Mouse (Mus musculus): ENCODE results near the gene Psmb6. TPM values are rescaled to one million over a fixed set of nuclear protein-coding genes. Genes with fewer than 3 reads are reported as not detected.
A peak's percentile ranks its signal among the peaks of the same experiment; 100 is the strongest.

Gene Psmb6
- 775 and 820 TPM in 2 replicates for polyA plus RNA-seq (2015; fragmentation: Nextera tagmentation; extraction: Ambion mirVana)

GRCm38 (mm10) chr11:70525184-70525678 lies at the start of gene Psmb6:
Gene Psmb6, plus strand, starts transcription at chr11:70525367.
- under 1% methylated on average over 25 of the region's 26 CpGs for WGBS
- no peaks in the 10 kb centered on the region for H3K9me3 ChIP-seq (ENCODE audit: control insufficient read depth, low read length)
- ATAC-seq = peak; percentile 96
- H3K36me3 ChIP-seq (ENCODE audit: control insufficient read depth, insufficient read depth, low read length) = peaks cover 23% of the 10 kb centered on the region
- peak within 1 kb of the TSS; percentile 76 for H3K9ac ChIP-seq (ENCODE audit: low read depth, low read length)
- peak within 1 kb of the TSS; percentile 66; the same call in 1 of the 2 replicates for H3K27ac ChIP-seq (ENCODE audit: low read depth, low read length)
- H3K4me3 ChIP-seq (ENCODE audit: low read length) = peak within 1 kb of the TSS; percentile 74
- H3K27me3 ChIP-seq (replicated peaks; ENCODE audit: control insufficient read depth, insufficient read depth, low read length) = no peaks in the 10 kb centered on the region
- H3K4me2 ChIP-seq (ENCODE audit: low read length) = peak within 1 kb of the TSS; percentile 73
- H3K4me1 ChIP-seq (ENCODE audit: control insufficient read depth, insufficient read depth, low read depth, low read length) = peaks cover 10% of the 10 kb centered on the region

GRCm38 (mm10) chr11:70485498-70485897 lies 39.7 kb upstream of the Psmb6 start:
- no peaks in the 10 kb centered on the region for H3K4me1 ChIP-seq (ENCODE audit: control insufficient read depth, insufficient read depth, low read depth, low read length)
- no peaks in the 10 kb centered on the region for H3K9me3 ChIP-seq (ENCODE audit: control insufficient read depth, low read length)
- H3K9ac ChIP-seq (ENCODE audit: low read depth, low read length) = no peak overlapping the region
- WGBS = 60% methylated on average over 2 of the region's 2 CpGs
- no peak overlapping the region for H3K4me2 ChIP-seq (ENCODE audit: low read length)
- no peaks in the 10 kb centered on the region for H3K36me3 ChIP-seq (ENCODE audit: control insufficient read depth, insufficient read depth, low read length)
- H3K27ac ChIP-seq (ENCODE audit: low read depth, low read length) = no peak overlapping the region
- no peaks in the 10 kb centered on the region for H3K27me3 ChIP-seq (replicated peaks; ENCODE audit: control insufficient read depth, insufficient read depth, low read length)
- ATAC-seq = no peak
- H3K4me3 ChIP-seq (ENCODE audit: low read length) = no peak overlapping the region

GRCm38 (mm10) chr11:70487816-70488215 lies 37.4 kb upstream of the Psmb6 start:
- 43% methylated on average over 4 of the region's 4 CpGs for WGBS
- no peak for ATAC-seq

GRCm38 (mm10) chr11:70489138-70489537 lies 36.0 kb upstream of the Psmb6 start:
- Histone ChIP-seq H3K36me3 (ENCODE audit: control insufficient read depth, insufficient read depth, low read length) (no peaks in the 10 kb centered on the region), H3K4me2 (ENCODE audit: low read length) (no peak overlapping the region), H3K9me3 (ENCODE audit: control insufficient read depth, low read length) (no peaks in the 10 kb centered on the region), H3K4me1 (ENCODE audit: control insufficient read depth, insufficient read depth, low read depth, low read length) (no peaks in the 10 kb centered on the region), H3K9ac (ENCODE audit: low read depth, low read length) (no peak overlapping the region), H3K27ac (ENCODE audit: low read depth, low read length) (no peak overlapping the region), H3K27me3 (replicated peaks; ENCODE audit: control insufficient read depth, insufficient read depth, low read length) (no peaks in the 10 kb centered on the region), H3K4me3 (ENCODE audit: low read length) (no peak overlapping the region)
- WGBS = 82% methylated on average over 3 of the region's 3 CpGs
- no peak for ATAC-seq

More at GRCm38 (mm10) chr11:70487816-70488215, 37.4 kb upstream of the Psmb6 start:
- H3K4me2 ChIP-seq (ENCODE audit: low read length) = no peak overlapping the region
- no peak overlapping the region for H3K27ac ChIP-seq (ENCODE audit: low read depth, low read length)
- no peaks in the 10 kb centered on the region for H3K9me3 ChIP-seq (ENCODE audit: control insufficient read depth, low read length)
- H3K36me3 ChIP-seq (ENCODE audit: control insufficient read depth, insufficient read depth, low read length) = no peaks in the 10 kb centered on the region
- H3K27me3 ChIP-seq (replicated peaks; ENCODE audit: control insufficient read depth, insufficient read depth, low read length) = no peaks in the 10 kb centered on the region
- no peak overlapping the region for H3K9ac ChIP-seq (ENCODE audit: low read depth, low read length)
- H3K4me1 ChIP-seq (ENCODE audit: control insufficient read depth, insufficient read depth, low read depth, low read length) = no peaks in the 10 kb centered on the region
- H3K4me3 ChIP-seq (ENCODE audit: low read length) = no peak overlapping the region

GRCm38 (mm10) chr11:70489684-70490083 lies 35.5 kb upstream of the Psmb6 start:
- no peak for ATAC-seq
- H3K9me3 ChIP-seq (ENCODE audit: control insufficient read depth, low read length) = no peaks in the 10 kb centered on the region
- no peak overlapping the region for H3K9ac ChIP-seq (ENCODE audit: low read depth, low read length)
- no peaks in the 10 kb centered on the region for H3K36me3 ChIP-seq (ENCODE audit: control insufficient read depth, insufficient read depth, low read length)
- H3K4me2 ChIP-seq (ENCODE audit: low read length) = no peak overlapping the region
- no peak overlapping the region for H3K27ac ChIP-seq (ENCODE audit: low read depth, low read length)
- 89% methylated on average over 6 of the region's 6 CpGs for WGBS
- no peaks in the 10 kb centered on the region for H3K27me3 ChIP-seq (replicated peaks; ENCODE audit: control insufficient read depth, insufficient read depth, low read length)
- H3K4me3 ChIP-seq (ENCODE audit: low read length) = no peak overlapping the region
- no peaks in the 10 kb centered on the region for H3K4me1 ChIP-seq (ENCODE audit: control insufficient read depth, insufficient read depth, low read depth, low read length)

GRCm38 (mm10) chr11:70499566-70500475 lies 25.3 kb upstream of the Psmb6 start:
- no peak overlapping the region for H3K9ac ChIP-seq (ENCODE audit: low read depth, low read length)
- WGBS = 74% methylated on average over 14 of the region's 14 CpGs
- ATAC-seq = no peak

GRCm38 (mm10) chr11:70500476-70500812 lies 24.7 kb upstream of the Psmb6 start:
- Histone ChIP-seq H3K9me3 (ENCODE audit: control insufficient read depth, low read length) (no peaks in the 10 kb centered on the region), H3K4me3 (ENCODE audit: low read length) (no peak overlapping the region), H3K27ac (ENCODE audit: low read depth, low read length) (no peak overlapping the region), H3K36me3 (ENCODE audit: control insufficient read depth, insufficient read depth, low read length) (no peaks in the 10 kb centered on the region), H3K27me3 (replicated peaks; ENCODE audit: control insufficient read depth, insufficient read depth, low read length) (no peaks in the 10 kb centered on the region), H3K9ac (ENCODE audit: low read depth, low read length) (no peak overlapping the region), H3K4me1 (ENCODE audit: control insufficient read depth, insufficient read depth, low read depth, low read length) (no peaks in the 10 kb centered on the region), H3K4me2 (ENCODE audit: low read length) (no peak overlapping the region)
- WGBS = 95% methylated on average over 1 of the region's 1 CpGs
- ATAC-seq = no peak

More at GRCm38 (mm10) chr11:70499566-70500475, 25.3 kb upstream of the Psmb6 start:
- Histone ChIP-seq H3K27me3 (replicated peaks; ENCODE audit: control insufficient read depth, insufficient read depth, low read length) (no peaks in the 10 kb centered on the region), H3K36me3 (ENCODE audit: control insufficient read depth, insufficient read depth, low read length) (no peaks in the 10 kb centered on the region), H3K9me3 (ENCODE audit: control insufficient read depth, low read length) (no peaks in the 10 kb centered on the region), H3K4me2 (ENCODE audit: low read length) (no peak overlapping the region), H3K4me3 (ENCODE audit: low read length) (no peak overlapping the region), H3K27ac (ENCODE audit: low read depth, low read length) (no peak overlapping the region), H3K4me1 (ENCODE audit: control insufficient read depth, insufficient read depth, low read depth, low read length) (no peaks in the 10 kb centered on the region)

GRCm38 (mm10) chr11:70502018-70502417 lies 23.1 kb upstream of the Psmb6 start:
- no peaks in the 10 kb centered on the region for H3K36me3 ChIP-seq (ENCODE audit: control insufficient read depth, insufficient read depth, low read length)
- no peak overlapping the region for H3K9ac ChIP-seq (ENCODE audit: low read depth, low read length)
- H3K27ac ChIP-seq (ENCODE audit: low read depth, low read length) = no peak overlapping the region
- H3K4me1 ChIP-seq (ENCODE audit: control insufficient read depth, insufficient read depth, low read depth, low read length) = no peaks in the 10 kb centered on the region
- H3K27me3 ChIP-seq (replicated peaks; ENCODE audit: control insufficient read depth, insufficient read depth, low read length) = no peaks in the 10 kb centered on the region
- H3K4me2 ChIP-seq (ENCODE audit: low read length) = no peak overlapping the region
- no peak for ATAC-seq
- no peaks in the 10 kb centered on the region for H3K9me3 ChIP-seq (ENCODE audit: control insufficient read depth, low read length)
- 77% methylated on average over 3 of the region's 3 CpGs for WGBS
- H3K4me3 ChIP-seq (ENCODE audit: low read length) = no peak overlapping the region

GRCm38 (mm10) chr11:70504970-70505369 lies 20.2 kb upstream of the Psmb6 start, which contains the start of gene Tm4sf5:
Gene Tm4sf5, plus strand, starts transcription at chr11:70505244.
- 87% methylated on average over 9 of the region's 9 CpGs for WGBS
- Histone ChIP-seq H3K9ac (ENCODE audit: low read depth, low read length) (no peak within 1 kb of the TSS), H3K4me1 (ENCODE audit: control insufficient read depth, insufficient read depth, low read depth, low read length) (peaks cover 3% of the 10 kb centered on the region), H3K4me3 (ENCODE audit: low read length) (no peak within 1 kb of the TSS), H3K9me3 (ENCODE audit: control insufficient read depth, low read length) (no peaks in the 10 kb centered on the region), H3K27me3 (replicated peaks; ENCODE audit: control insufficient read depth, insufficient read depth, low read length) (0 out of 2 replicates have a peak, but pooled peaks cover 2% of the 10 kb centered on the region), H3K27ac (ENCODE audit: low read depth, low read length) (no peak within 1 kb of the TSS), H3K36me3 (ENCODE audit: control insufficient read depth, insufficient read depth, low read length) (no peaks in the 10 kb centered on the region), H3K4me2 (ENCODE audit: low read length) (no peak within 1 kb of the TSS)
- no peak for ATAC-seq
